Mouse (Mus musculus) cerebellum, adult 9-11 months (tissue): ENCODE data around the gene Dhdh.
A peak's percentile ranks its signal among the peaks of the same experiment; 100 is the strongest.
"Not testable (repeated sequence)": the region's sequence is repeated elsewhere in the genome, so short reads cannot be mapped to it uniquely, and the experiment has no call there.

ENCODE experiments used
- DNase-seq: peaks from one replicate; pipeline ENCODE4 v3.0.0; 2022

The Dhdh gene

DNA sequence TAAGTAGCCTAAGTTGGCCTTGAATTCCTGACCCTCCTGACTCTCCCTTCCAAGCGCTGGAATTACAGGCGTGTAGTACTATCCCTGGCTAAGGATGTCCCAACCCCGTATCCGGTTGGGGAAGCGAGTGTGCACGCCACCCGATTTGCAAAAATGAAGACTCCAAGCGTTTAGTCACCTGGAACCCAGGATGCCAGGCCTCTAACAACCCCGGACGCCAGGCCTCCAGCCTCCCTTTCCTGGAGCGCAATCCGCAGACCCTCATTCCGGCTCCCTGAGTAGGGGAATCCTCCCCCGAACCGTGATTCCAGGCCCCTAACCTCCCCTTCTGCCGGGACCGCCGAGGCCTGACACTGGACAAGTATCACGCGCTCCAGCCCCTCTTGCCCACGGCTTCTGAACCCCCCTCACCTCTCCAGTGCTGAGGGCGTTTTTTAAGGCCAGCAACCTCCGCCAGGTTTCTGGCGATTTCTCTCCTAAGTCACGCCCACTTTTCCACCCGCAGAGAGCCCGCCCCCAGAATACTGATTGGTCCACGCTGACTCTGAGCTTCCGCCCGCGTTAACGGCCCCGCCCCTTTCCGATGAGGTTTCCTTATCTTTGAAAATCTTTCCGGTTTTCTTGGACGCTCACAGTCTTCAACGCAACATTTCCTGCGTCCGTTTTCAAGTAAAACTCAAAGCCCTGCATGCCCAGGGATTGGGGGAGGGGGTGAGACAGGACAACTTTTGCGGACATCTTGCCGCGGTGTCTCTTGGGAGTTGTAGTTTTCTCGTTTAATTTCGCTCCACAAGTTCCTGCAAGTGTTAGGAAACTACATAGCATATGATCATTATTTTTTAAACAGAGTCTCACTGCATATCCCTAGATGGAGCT lies 21.5 kb upstream of the Dhdh start, which contains the start of gene Nucb1:
Gene Nucb1, minus strand, starts transcription at position 495 of the 876 bp plus-strand sequence.
- DNase-seq = peak; percentile 93

DNA sequence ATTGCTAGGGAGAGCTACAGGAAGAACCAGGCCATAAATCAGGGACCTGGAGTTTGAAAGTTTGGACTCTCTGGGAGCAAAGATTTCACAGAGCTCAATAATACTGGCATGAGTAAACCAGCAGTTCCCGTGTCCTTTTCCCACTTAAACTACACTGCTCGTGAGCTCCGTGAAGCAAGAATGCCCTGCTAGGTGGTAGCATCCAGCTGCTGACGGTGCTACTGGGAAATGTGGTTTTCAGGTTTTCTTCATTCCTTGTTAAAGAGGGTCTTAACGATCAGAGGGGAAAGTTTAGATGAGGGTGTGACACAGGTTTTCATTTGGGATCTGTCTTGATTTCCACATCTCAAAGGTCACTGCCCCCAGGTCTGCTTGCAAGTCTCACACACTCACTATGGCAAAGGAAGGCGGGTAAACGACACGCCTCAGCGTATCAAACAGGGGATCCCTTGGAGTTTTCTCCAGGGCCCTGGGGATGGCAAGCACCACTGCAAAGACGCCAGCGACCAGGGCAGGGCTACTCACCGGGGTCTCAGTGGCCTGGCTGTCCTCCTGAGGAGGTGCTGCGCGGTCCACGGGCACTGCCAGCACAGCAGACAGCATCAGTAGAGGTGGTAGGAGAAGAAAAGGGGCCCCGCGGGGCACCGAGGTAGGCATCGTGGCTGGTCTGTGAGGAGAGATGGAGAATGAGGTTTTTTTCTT lies 20.7 kb upstream of the Dhdh start:
- no peak for DNase-seq

DNA sequence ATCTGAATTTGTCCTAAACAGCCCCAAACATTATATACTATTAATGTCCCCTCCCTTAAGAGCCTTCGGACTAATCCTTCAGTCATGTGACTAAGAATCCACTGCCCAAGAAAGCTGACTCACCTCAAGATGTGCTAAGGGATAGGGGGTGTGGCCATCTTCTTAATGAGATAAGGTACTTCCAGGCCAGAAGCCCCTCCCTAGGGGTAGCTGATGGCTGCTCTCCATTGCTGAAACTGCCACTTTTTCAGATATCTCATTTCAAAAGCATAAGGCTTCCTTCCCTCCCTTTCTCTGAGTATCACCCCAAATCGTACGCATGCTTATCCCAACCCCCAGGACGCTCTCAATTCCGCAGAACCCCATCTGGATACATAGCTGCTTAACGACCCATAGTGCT lies 20.0 kb upstream of the Dhdh start:
- no peak for DNase-seq

DNA sequence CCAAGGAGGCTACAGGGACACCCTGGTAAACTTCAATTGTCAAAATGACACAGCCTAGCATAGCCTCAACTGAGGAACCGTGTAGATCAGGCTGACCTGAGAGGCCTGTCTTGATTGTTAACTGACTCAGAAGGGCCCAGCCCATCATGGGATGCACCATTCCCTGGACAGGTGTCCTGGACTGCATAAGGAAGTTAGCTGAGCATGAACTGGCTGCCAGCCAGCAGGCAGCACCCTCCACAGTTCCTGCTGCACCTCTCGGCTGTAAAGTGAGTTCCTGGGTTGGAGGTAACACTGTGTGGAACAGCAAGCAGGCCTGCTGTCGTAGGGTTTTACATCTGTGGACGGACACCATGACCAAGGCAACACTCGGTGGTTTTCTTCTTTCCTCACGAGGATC lies 19.0 kb upstream of the Dhdh start:
- no peak for DNase-seq

DNA sequence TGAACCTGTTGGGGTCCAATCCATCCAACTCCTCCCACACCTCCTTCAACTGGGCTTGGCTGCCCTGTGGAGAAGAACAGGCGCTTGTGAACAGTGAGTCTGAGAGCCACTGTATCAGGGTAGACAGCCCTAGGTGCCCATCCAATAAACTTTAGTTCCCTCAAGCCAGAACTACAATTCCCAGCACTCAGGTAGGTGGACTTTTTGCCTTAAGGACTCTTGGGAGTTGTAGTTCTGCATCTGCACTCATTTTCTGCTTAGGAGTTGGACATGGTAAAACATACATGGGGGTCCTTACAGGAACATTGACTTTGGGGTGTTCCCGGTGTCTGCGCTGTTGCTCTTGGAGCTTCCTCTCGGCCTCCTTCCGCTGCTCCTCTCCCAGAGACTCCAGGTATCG lies 9.8 kb upstream of the Dhdh start:
- no peak for DNase-seq

DNA sequence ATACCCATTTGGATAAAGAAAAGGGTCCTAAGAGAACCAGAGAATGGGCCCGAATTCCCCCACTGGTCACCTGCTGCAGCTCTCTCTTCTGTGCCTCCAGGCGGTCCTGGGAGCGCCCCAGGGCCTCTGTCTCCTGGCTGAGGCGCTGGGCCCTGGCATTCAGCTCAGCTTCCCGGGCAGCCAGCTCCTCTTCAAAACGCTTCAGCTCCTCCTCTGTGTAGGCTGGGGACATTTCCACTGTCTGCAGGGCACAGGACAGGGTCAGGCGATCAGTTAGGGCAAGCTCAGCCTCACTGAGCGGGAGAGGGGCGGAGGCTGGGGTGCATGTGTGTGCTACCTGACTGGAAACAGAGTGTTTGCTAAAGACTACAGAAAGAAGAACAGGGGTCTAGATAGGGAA lies 5.9 kb upstream of the Dhdh start:
- DNase-seq = no peak

DNA sequence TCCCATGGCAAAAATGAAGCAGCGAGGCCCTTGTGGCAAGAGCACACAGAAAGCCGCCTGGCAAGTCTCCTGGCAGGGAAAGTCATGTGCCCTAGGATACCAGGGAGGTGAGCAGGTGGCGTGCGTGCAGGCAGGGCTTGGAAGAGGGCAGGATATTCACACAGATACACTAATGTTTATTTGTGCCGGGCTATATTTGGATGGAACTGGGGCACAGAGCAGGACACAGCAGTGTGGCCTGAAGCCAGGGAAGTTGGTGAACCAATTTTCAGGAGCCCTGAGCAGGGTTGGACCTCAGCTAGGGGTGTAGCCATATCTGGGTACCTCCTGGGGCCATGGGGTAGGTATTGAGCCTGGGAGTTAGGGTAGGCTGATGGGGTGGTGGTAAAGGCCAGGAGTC lies 4.3 kb upstream of the Dhdh start:
- DNase-seq = peak; percentile 91

DNA sequence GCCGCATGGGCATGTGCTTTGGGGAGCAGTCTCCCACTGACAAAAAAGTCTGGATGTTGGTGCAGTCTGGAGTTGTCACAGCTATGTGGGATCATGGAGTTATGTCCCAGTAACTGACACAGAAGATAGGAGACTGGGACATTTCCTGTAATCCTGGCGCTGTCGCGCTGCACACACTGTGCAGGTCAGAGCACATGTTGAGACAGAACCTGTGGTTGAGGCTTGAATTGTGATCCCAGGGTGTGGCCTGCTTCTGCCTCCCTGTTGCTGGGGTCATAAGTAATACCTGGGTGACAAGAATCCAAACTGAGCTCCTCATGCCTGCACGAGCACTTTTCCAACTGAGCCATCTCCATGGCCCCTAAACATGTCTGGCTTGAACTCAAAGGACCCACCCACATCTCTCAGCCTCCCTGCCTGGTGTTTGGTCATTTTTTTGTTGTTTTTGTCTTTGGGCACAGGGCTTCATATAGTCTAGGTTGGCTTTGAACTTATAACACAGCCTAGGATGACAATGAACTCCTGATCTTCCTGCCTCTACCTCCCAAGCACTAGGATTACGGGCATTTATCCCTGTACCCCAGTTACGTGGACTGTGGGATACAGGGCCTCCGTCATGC lies 3.7 kb upstream of the Dhdh start:
- no peak for DNase-seq

DNA sequence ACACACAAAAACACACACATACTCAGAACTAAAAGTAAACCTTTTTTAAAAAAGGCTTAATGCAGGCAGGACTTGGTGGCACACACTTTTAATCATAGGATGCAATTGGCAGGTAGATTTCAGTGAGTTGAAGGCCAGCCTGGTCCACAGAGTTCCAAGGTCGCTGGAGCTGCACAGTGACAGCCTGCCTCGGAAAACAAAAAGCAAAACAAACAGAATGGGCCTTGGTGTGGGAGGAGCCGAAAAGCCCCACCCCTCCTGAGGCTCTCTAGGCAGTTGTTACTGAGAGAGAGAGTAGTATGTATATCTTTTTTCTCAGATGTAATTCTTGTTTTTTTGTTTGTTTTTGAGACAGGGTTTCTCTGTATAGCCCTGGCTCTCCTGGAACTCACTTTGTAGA lies 2.7 kb upstream of the Dhdh start:
- no peak for DNase-seq

DNA sequence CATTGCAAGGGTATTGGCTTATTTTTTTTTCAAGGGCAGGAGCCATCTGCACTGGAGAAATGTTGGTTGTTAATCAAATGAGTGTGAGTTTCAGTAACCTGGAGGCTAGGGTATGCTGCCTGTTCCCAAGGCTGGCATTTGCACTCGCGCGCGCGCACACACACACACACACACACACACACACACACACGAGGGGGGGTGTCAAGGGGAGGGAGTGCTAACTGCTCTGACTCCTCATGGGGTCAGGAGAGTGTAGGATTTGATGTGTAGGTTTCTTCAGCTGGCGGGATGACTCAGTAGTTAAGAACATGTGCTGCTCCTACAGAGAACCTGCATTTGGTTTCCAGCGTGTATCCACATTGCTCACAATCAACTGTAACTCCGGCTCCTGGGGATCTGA lies 2.2 kb upstream of the Dhdh start:
- no peak for DNase-seq

DNA sequence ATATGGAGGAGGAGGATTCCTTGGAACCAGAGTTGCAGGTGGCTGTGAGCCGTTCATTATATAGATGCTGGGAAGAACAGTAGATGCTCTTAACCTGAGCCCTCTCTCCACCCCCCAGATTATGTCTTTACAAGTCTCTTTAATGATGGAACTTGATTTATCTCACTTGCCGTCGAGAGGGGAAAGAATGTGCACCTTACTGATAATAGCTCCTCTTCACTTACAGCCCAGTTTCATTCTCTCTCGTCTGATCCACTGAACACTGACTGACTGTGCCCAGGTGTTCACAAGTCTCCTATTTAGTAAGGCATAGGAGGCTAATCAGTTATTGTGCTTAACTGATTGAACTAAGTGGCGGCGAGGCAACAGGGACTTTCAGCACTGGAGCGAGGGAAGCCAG lies 973 bp upstream of the Dhdh start:
- no peak for DNase-seq

DNA sequence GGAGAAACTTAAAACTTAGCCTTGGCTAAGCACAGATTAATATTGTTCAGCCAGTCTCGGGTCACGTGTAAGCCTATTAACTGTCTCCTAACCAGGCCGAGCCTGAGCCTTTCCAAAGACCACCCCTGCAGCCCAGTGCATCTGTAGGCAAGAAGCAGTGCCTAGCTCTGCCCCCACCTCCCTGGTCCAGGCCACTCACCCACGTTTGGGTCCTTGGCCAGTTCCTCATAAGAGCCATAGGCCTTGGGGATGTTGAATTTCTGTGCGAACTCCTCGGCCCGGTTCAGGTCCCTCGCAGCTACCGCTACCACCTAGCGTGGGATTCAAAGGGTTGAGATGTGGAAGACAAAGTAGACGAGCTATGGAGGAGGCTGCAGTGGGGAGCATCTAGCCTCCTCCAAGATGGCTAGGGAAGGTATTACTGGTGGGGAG lies 728 bp downstream of the Dhdh start:
- DNase-seq = no peak

DNA sequence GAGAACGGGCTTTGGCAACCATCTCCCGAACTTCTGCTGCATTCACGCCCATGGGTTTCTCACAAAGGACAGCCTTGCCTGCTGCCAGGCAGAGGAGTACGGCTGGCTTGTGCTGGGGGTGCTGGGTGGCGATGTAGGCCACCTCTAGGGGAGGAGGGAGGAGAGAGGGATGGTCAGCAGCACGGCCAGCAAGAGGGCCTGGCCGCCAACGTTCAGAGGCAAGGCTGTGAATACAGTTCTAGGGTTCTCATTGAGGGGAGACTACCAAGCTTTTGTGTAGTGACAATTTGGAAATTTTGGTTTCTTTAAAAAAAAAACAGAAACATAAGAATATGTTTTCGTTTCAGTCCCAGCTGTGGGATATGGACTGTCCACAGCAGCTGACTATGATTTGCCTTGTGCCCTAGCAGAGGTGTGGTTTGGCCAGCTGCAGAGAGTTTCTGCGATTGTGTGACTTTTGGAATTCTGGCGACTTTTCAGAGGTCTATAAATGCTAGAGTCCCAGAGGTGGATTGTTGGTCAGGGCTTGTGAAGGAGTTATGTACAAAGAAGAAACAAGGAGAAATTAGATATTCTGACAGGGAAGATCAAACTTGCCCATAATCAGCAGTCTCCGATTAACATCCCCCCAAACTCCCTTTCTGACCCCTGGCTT lies 1.7 kb downstream of the Dhdh start, which contains the start of gene Gm45808:
Gene Gm45808, minus strand, starts transcription at position 51 of the 655 bp plus-strand sequence.
- DNase-seq = no peak

DNA sequence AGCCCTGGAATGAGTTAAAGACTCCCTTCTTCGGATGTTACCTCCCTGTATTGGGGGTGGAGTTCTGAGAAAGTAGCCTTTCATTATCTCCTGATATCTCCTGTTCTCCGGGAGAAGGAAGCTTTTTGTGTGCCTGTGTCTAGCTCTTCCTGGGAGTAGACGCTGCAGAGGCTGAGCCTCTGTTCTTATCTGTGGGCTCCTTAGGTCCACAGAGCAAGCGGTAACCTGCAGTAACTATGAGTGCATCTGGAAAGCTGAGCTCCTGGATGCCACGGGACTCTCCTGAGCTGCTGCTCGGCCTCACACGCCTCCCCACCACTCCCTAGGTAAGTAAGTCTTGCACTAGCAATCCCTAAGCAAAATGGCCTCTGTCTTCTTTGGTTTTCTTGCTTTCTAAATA lies 2.4 kb downstream of the Dhdh start:
- DNase-seq = no peak

DNA sequence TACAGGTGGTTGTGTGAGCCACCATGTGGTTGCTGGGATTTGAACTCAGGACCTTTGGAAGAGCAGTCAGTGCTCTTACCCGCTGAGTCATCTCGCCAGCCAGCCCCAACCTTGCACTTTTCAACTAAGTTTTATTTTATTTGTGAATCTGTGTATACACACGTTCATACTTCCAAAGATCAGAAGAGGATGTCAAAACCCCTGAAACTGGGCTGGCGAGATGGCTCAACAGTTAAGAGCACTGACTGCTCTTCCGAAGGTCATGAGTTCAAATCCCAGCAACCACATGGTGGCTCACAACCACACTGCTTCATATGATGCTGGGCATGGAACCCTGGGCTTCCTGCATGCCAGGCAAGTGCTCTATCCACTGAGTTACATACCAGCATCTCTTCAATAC lies 3.6 kb downstream of the Dhdh start:
- not testable (repeated sequence) for DNase-seq

DNA sequence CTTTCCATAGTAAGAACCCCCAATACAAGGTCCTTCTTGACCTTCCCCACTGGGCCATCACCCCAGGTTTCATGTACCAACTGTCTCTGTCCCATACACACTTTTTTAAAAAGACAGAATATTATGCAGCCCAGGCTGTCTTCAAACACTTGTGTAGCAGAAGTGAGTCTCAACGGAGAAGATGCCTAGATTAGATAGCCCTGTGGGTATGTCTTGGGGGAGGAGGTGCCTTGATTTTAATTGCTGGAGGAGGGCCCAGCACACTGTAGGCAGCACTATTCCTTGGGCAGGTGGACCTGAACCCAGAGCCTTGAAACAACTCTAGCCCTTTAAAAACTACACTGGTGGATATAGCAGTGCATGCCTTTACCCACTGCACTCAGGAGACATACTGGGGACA lies 6.4 kb downstream of the Dhdh start:
- DNase-seq = no peak

DNA sequence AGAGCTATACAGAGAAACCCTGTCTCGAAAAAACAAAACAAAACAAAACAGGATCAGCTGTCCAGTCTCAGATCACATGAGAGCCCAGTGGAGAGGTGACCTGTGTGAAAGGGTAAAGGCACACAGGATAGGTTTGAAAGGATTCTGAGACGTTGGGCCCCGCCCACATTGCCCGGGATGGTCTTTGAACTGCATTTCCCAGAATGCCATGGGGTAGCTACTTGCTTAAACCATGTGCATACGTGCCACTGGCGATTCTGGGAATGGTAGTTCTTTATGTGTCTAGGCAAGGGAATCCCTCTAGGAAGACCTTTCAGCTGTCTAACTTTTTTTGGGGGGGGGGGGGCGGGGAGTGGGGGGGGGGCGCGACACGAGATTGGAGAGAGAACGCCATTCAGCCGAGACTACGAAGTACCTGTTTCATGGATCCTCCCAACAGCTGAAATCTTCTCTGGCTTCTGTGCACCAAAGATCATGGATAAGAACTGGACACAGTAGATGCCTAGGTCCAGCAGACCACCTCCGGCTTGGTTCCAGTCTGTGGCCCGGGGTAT lies 7.2 kb downstream of the Dhdh start, which contains the start of gene Tulp2:
Gene Tulp2, plus strand, starts transcription at position 504 of the 554 bp plus-strand sequence.
- peak; percentile 79 for DNase-seq

DNA sequence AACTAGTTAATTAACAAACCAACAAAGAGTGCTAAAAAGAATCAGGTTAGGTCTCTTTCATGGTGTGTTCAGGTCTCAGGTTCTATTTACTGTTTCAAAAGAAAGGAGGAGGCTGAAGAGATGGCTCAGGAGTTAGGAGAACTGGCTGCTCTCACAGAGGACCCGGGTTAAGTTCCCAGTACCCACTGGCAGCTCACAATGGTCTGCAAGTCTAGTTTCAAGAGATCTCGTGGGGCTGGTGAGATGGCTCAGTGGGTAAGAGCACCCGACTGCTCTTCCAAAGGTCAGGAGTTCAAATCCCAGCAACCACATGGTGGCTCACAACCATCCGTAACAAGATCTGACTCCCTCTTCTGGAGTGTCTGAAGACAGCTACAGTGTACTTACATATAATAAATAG lies 8.3 kb downstream of the Dhdh start:
- not testable (repeated sequence) for DNase-seq

DNA sequence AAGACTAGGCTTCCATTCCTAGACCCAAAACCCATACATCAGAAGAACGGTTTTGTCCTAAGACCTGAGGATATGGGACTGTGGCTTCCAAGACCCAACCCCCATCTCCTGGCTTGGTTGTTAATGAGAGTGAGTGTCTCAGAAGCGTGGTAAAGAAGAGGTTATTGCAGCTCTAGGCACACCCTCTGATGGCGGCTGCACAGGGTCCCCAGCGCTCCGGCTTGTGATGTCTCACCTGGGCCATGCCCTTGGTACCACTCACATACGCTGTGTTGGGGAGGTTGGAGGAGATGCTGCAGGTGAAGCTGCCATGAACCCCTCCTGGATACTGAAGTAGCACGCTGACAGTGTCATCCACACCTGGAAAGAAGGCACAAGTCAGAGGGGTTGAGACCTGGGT lies 9.8 kb downstream of the Dhdh start:
- no peak for DNase-seq

DNA sequence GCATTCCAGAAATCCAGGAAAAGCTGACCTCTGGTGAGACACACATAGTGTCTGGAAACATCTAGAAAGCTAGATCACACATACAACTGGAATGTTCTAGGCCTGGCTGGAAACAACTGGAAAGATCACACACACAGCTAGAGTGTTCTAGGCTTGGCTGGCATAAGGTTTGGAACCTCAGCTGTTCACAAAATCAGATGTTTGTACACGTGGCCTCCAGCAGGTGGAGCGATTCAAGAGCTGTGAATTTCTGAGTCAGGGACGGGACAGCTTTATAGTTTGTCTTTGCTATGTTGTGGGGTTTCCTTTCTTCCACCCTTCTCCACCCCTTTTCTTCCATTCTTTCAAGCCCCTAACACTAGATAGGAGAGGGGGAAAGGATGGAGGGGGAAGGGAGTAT lies 11.6 kb downstream of the Dhdh start:
- DNase-seq = peak; percentile 74

DNA sequence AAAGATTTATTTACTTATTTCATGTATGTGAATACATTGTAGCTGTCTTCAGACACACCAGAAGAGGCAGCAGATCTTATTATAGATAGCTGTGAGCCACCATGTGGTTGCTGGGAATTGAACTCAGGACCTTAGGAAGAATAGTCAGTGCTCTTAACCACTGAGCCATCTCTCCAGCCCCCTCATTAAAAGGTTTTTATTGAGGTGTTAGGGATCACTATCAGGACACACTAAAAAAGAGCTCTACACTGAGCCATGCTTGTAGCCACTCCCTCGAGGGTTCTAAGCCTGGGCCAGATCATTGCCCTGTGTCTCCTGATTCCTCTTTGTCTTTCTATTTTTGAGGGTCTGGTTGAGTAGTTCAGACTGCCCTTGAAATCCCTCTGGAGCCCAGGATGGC lies 12.2 kb downstream of the Dhdh start:
- peak; percentile 25 for DNase-seq

DNA sequence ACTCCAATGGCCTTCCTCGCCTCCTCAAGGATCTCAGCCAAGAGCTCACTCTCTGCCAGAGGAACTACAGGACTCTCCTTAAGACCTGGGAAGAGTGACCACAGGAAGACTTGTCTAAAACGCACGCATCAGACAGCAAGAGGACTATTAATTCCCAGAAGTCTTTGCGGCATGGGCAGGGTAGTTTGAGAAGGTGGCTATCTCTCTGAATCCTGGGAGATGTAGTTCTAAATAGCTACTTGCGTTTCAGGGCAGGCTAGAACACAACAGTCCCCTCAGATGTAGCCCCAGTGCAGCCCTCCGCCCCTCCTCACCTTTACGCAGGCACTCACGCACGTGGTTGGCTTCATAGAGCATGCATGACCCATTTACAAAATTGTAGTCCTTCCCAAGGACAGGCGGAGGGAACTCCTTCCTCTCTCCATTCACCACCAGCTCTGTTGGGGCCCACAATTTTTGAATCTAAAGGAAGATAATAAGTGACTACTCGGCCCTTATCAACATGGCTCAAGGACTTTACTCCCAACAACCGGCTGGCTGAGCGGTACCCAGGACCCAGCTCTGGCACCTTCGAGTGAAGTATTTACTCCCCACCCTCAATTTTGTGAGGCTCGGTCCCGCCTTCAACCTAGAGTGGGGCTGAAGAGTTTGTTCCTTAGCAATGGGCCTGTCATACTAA lies 13.2 kb downstream of the Dhdh start:
- DNase-seq = no peak
